Mouse (Mus musculus): ENCODE results near the gene Serpina11.

DNA sequence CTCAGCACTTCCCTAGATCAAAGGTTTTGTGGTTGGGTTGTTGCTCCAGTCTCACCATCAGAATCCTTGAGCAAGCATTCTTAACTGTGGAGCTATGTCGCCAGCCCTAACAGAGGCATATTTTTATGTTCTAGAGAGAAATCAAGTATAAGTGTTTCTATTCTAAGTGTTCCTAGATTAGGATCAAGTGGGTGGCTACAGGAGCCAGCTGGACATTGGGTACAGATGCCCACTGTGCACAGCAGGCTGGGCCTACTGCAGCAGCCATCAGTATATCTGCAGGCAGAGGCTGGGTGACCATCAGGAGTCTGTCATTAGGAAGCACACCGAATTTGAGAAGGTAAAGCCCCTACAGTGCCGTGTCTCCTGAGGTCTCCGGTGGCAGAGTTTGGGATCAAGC, 18.7 kb downstream of the Serpina11 start:
- TF ChIP-seq POLR2A (IDR thresholded peaks at IDR 0.05; ENCODE audit: insufficient read length, low read depth) = no peak
- TF ChIP-seq POLR2AphosphoS2 (IDR thresholded peaks at IDR 0.05; ENCODE audit: insufficient read length, low read depth) = no peak
- TF ChIP-seq E2F4 (IDR thresholded peaks at IDR 0.05; ENCODE audit: insufficient read depth) = no peak
- TF ChIP-seq CEBPB (IDR thresholded peaks at IDR 0.05; ENCODE audit: insufficient read depth, poor library complexity, severe bottlenecking) = no peak
- TF ChIP-seq TCF12 (IDR thresholded peaks at IDR 0.05; ENCODE audit: insufficient read depth, poor library complexity, severe bottlenecking) = no peak
- TF ChIP-seq MYOG (IDR thresholded peaks at IDR 0.05; ENCODE audit: control insufficient read depth in 1 of 3, insufficient read depth in 1 of 3, insufficient read length in 2 of 3, low read depth in 2 of 3) = no peak

Data from myocyte (in vitro differentiated cells).